Mouse (Mus musculus) neural tube, embryonic 14.5 days (tissue): Measurements from ENCODE around the gene Fgr. TPM values are rescaled to one million over a fixed set of nuclear protein-coding genes. Genes with fewer than 3 reads are reported as not detected.

Experiments
- ATAC-seq: fragments of 200-750 bp; cut with Nextera tagmentation; 2 replicates; pipeline ENCODE4 v1.8.0; 2017; ENCODE audit warnings: low read depth, mild to moderate bottlenecking, moderate TSS enrichment, moderate library complexity
- H3K27ac ChIP-seq: fragments of 300-500 bp; sonication (generic); 2 replicates; pipeline ENCODE4 v1.5.1; 2014; ENCODE audit warnings: low read depth, mild to moderate bottlenecking, control low read depth, low read length, moderate library complexity, mixed read lengths
- H3K27me3 ChIP-seq: fragments of 300-500 bp; sonication (generic); 2 replicates; pipeline ENCODE4 v1.6.1; 2014; ENCODE audit warnings: low read length; ENCODE audit not compliant: control insufficient read depth, insufficient read depth
- H3K36me3 ChIP-seq: fragments of 300-500 bp; sonication (generic); 2 replicates; pipeline ENCODE4 v1.6.1; 2014; ENCODE audit warnings: low read length, mixed read lengths; ENCODE audit not compliant: control insufficient read depth, insufficient read depth
- H3K4me1 ChIP-seq: fragments of 300-500 bp; sonication (generic); 2 replicates; pipeline ENCODE4 v1.6.1; 2014; ENCODE audit warnings: low read length; ENCODE audit not compliant: control insufficient read depth, insufficient read depth
- H3K4me2 ChIP-seq: fragments of 300-500 bp; sonication (generic); 2 replicates; pipeline ENCODE4 v1.6.1; 2014; ENCODE audit warnings: mild to moderate bottlenecking, low read depth, low read length, control low read depth
- H3K4me3 ChIP-seq: fragments of 300-500 bp; sonication (generic); 2 replicates; pipeline ENCODE4 v1.5.1; 2014; ENCODE audit warnings: low read depth, low read length, control low read depth, mixed read lengths
- H3K9ac ChIP-seq: fragments of 300-500 bp; sonication (generic); replicated peaks from 2 replicates; pipeline ENCODE4 v1.6.1; 2014; ENCODE audit warnings: low read depth, mild to moderate bottlenecking, control low read depth, low read length, mixed read lengths
- H3K9me3 ChIP-seq: fragments of 300-500 bp; sonication (generic); 2 replicates; pipeline ENCODE4 v1.6.1; 2016; ENCODE audit warnings: low read length; ENCODE audit not compliant: control insufficient read depth
- WGBS: fragments of 180-500 bp; shearing (Covaris S2); extraction: QIAGEN DNeasy Blood & Tissue Kit; methylation state at CpG from one replicate; pipeline ENCODE4 v1.1.7; 2014; 5-methylcytosine and 5-hydroxymethylcytosine counted together
- polyA plus RNA-seq: library from polyadenylated mRNA; unstranded; fragments of >200 nt; fragmentation: Nextera tagmentation; extraction: Ambion mirVana; gene quantifications from 2 replicates; pipeline ENCODE4 v1.2.1, GENCODE M21; 2014

Fgr gene
- polyA plus RNA-seq, 1 experiment from 2014 or later: not detected

DNA sequence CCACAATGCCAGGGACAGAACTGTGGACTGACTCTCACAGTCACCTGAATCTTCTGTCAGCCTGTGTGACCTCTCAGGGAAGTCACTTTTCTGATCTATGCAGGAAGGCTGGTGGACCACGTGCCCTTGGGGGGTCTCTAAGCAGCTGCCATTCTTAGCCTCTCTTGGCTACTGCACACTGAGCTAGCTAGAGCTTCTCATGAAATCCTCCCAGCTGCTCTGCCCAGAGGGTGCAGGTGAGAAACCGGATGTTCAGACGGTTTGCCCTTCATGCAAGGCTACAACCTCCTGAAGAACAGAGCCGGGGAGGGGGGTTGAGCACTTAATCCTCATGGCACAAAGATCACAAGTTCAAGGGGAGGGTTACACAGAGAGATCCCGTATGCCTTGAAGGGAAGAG is 3.7 kb downstream of the Fgr start:
- H3K27ac ChIP-seq: no peak overlapping the region
- WGBS: 59% methylated on average over 5 of the region's 5 CpGs
- H3K4me1 ChIP-seq: peaks cover 14% of the 10 kb centered on the region
- ATAC-seq: no peak
- H3K9ac ChIP-seq: no peak overlapping the region
- peaks cover 11% of the 10 kb centered on the region; the same call in 1 of the 2 replicates for H3K27me3 ChIP-seq
- no peaks in the 10 kb centered on the region for H3K9me3 ChIP-seq
- no peak overlapping the region for H3K4me2 ChIP-seq
- H3K4me3 ChIP-seq: no peak overlapping the region
- no peaks in the 10 kb centered on the region for H3K36me3 ChIP-seq

- H3K27ac ChIP-seq: no peak overlapping the region
- WGBS: 58% methylated on average over 2 of the region's 2 CpGs
- ATAC-seq: no peak
Measured at GRCm38 (mm10) chr4:132979186-132979585, 5.3 kb downstream of the Fgr start.

GRCm38 (mm10) chr4:132981621-132982020 is 7.7 kb downstream of the Fgr start:
- peaks cover 6% of the 10 kb centered on the region; the same call in 1 of the 2 replicates for H3K4me1 ChIP-seq
- no peak for ATAC-seq
- H3K9me3 ChIP-seq: no peaks in the 10 kb centered on the region
- H3K27me3 ChIP-seq: no peaks in the 10 kb centered on the region
- no peak overlapping the region for H3K27ac ChIP-seq
- no peak overlapping the region for H3K9ac ChIP-seq
- no peaks in the 10 kb centered on the region for H3K36me3 ChIP-seq
- WGBS: 82% methylated on average over 6 of the region's 6 CpGs
- no peak overlapping the region for H3K4me2 ChIP-seq
- no peak overlapping the region for H3K4me3 ChIP-seq

More at GRCm38 (mm10) chr4:132979186-132979585, 5.3 kb downstream of the Fgr start:
- Histone ChIP-seq H3K36me3 (no peaks in the 10 kb centered on the region), H3K4me1 (peaks cover 14% of the 10 kb centered on the region), H3K9ac (no peak overlapping the region), H3K4me3 (no peak overlapping the region), H3K27me3 (peaks cover 5% of the 10 kb centered on the region; the same call in 1 of the 2 replicates), H3K4me2 (no peak overlapping the region), H3K9me3 (no peaks in the 10 kb centered on the region)

DNA sequence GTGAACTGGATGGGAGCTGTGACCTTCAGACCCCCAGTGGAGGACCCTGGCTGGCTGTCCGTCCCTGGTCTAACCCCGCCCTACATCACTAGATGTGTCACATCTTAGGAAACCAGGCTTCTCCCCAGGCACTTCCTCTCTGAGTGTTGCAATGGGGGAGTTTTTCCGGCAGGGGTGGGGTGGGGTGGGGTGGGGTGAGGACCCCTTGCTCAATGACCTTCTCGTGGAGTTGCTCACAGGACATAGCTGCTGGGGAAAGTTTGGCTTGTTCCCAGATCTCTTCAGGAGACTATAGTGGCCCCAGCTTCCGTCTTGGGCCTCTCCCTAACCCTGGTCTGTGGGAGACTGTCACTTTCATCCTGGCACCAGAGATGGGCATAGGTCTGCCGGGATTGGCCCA is 9.1 kb downstream of the Fgr start:
- Histone ChIP-seq H3K4me1 (peaks cover 6% of the 10 kb centered on the region; the same call in 1 of the 2 replicates), H3K9ac (no peak overlapping the region), H3K4me3 (no peak overlapping the region), H3K9me3 (no peaks in the 10 kb centered on the region), H3K27me3 (no peaks in the 10 kb centered on the region), H3K36me3 (no peaks in the 10 kb centered on the region), H3K4me2 (no peak overlapping the region), H3K27ac (no peak overlapping the region)
- WGBS: 74% methylated on average over 6 of the region's 6 CpGs
- ATAC-seq: no peak

DNA sequence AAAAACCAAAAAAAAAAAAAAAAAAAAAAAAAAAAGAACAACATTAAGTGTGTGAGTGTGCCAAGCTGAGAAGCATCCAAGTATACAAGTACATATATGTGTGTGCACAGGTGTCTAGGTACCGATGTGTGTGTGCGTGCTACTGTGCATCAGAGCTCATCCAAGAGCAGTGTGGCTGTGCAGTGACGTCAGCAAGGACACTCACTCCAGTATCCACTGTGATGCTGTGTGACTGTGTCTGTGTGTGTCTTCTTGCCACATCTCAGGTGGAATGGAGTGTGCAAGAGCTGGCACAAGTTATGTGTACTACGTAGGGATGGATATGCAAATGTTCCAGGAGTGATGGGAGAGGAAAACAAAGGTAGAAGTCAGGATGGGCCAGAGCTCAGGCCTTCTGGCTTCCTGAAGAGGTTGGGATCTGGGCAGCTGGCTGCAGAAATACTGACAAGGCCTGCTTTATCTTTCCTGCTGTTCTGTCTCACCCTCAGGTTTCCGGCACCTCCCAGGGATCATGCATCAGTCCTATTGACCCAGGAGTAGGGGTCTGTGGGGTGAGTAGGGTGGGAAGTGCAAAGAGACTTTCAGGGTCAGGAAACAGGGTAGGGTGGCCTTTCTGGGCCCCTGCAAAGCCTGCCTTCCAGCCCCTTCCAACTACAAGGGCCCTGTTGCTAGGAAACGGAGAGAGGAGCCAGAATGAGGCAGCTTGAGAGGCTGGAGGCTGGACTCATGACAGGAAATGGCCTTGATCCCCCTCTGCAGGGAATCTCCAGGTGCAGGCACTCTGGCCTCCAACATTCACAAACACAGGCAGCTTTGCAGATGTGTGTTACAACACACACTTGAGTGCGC is 10.0 kb downstream of the Fgr start:
- Histone ChIP-seq H3K9ac (no peak overlapping the region), H3K4me3 (no peak overlapping the region), H3K4me1 (peaks cover 6% of the 10 kb centered on the region; the same call in 1 of the 2 replicates), H3K27ac (peak overlapping the region; percentile 65), H3K27me3 (no peaks in the 10 kb centered on the region), H3K4me2 (no peak overlapping the region), H3K9me3 (no peaks in the 10 kb centered on the region), H3K36me3 (no peaks in the 10 kb centered on the region)
- WGBS: 48% methylated on average over 7 of the region's 7 CpGs
- no peak for ATAC-seq

DNA sequence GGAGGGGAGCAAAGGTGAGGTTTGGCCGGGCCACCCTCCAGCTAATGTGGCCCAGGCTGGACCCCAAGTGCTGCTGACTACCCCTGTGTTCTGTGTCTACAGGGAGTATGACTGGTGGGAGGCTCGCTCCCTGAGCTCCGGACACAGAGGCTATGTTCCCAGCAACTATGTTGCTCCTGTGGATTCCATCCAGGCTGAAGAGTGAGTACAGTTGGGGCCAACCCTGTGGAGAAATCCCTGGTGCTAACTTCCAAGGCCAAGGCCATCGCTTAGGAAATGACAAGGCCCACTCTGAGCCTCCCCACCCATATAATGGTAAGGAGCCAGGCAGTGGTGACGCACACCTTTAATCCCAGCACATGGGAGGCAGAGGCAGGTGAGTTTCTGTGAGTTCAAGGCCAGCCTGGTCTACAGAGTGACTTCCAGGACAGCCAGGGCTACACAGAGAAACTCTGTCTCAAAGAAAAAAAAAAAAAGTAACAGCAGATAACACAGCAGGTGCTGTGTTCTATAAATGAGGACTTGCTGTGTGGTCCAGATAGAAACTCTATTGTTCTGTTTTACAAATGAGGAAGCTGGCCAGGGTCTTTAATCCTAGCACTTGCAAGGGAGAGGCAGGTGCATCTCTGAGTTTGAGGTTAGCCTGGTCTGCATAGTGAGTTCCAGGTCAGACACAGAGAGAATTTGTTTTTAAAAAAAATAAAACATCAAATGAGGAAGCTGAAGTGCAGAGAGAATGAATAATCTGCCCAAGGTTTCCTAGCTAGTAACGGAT is 14.9 kb downstream of the Fgr start:
- Histone ChIP-seq H3K9ac (no peak overlapping the region), H3K4me3 (no peak overlapping the region), H3K9me3 (no peaks in the 10 kb centered on the region), H3K36me3 (no peaks in the 10 kb centered on the region), H3K27ac (no peak overlapping the region), H3K4me1 (peaks cover 3% of the 10 kb centered on the region; the same call in 1 of the 2 replicates), H3K27me3 (no peaks in the 10 kb centered on the region), H3K4me2 (no peak overlapping the region)
- WGBS: 86% methylated on average over 6 of the region's 6 CpGs
- ATAC-seq: no peak

DNA sequence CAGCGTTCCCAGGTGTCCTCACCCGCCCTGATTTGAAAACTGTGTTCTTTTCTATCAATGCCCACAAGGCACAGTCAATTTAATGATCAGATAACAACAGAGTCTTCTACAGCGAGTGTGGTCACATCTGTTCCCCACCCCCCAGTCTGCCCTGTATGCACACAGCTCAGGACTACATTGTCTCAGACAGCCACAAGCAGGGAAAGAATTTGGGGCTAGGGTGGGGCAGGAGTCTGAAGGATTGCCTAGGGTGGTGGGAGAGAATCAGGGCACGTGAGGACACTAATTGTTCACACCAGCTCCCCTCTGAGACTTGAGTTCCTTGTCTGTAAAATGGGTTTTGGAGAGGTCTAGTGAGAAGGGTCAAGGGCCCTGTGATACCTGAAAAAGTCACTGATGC is 19.7 kb downstream of the Fgr start:
- Histone ChIP-seq H3K9ac (no peak overlapping the region), H3K36me3 (no peaks in the 10 kb centered on the region), H3K27me3 (no peaks in the 10 kb centered on the region), H3K4me2 (no peak overlapping the region), H3K27ac (no peak overlapping the region), H3K9me3 (no peaks in the 10 kb centered on the region), H3K4me1 (no peaks in the 10 kb centered on the region), H3K4me3 (no peak overlapping the region)
- 60% methylated on average over 4 of the region's 4 CpGs for WGBS
- ATAC-seq: no peak

- Histone ChIP-seq H3K9ac (no peak overlapping the region), H3K4me1 (no peaks in the 10 kb centered on the region)
Measured at GRCm38 (mm10) chr4:132997469-132998237, 23.8 kb downstream of the Fgr start.

More at GRCm38 (mm10) chr4:132997469-132998237, 23.8 kb downstream of the Fgr start:
- WGBS: 47% methylated on average over 14 of the region's 14 CpGs
- Histone ChIP-seq H3K27ac (no peak overlapping the region), H3K4me3 (no peak overlapping the region), H3K36me3 (no peaks in the 10 kb centered on the region), H3K4me2 (no peak overlapping the region), H3K9me3 (no peaks in the 10 kb centered on the region), H3K27me3 (no peaks in the 10 kb centered on the region)
- ATAC-seq: no peak
